Mouse (Mus musculus): ENCODE data around the gene Abcc3.

DNA sequence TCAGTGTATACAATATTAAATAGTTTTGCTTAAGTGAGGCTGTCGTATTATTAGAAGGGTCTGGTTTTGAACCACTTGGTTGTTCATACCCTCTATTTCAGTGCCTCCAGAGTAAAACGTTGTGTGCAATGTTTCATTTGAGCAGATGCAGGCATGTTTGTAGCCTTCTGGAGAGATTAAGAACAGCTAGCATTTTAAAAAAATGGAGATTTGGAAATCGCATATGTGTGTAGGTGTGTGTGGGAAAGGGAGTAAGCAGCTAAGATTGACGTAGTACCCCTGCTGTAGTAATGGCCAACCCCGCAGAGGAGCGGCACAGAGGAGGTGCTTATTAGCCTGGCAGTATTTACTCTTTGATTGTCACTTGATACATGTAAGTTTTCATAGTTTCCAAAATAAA is 60.1 kb downstream of the Abcc3 start:
- no peak for TF ChIP-seq CTCF (IDR thresholded peaks at IDR 0.05; ENCODE audit: control insufficient read depth, insufficient read depth, low read length)
- TF ChIP-seq POLR2A (IDR thresholded peaks at IDR 0.05; ENCODE audit: borderline replicate concordance, control insufficient read depth, low read depth, low read length) = no peak

Data from bone marrow, adult 2 months (tissue).